Mouse (Mus musculus): ENCODE measurements around the gene Prr14l. TPM values are rescaled to one million over a fixed set of nuclear protein-coding genes. Genes with fewer than 3 reads are reported as not detected.
"Not testable (repeated sequence)": the region's sequence is repeated elsewhere in the genome, so short reads cannot be mapped to it uniquely, and the experiment has no call there.

Gene Prr14l
- polyA plus RNA-seq, 1 experiment from 2014 or later: 16.2 TPM

DNA sequence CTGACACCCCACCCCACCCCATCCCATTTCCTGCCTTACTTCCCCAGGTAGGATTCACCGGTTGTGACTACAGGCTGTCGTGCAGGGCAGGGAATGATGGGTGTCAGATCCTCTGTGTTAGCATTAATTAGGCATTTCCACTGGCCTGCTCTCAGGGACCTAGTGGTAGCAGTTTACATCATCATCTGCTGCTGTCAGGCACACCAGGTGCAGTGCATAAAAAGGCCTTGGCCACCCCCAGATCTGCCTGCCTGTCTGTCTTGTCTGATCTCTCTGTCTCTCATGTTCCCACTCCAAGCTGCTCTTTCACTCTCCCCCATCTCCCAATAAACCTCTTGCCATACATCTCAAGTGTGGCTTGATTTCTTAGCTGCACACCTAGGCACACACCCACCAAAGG, 102.3 kb downstream of the Prr14l start:
- Histone ChIP-seq H3K36me3 (no peaks in the 10 kb centered on the region), H3K9me3 (no peaks in the 10 kb centered on the region), H3K27ac (no peak overlapping the region), H3K9ac (no peak overlapping the region), H3K4me3 (no peak overlapping the region), H3K4me1 (0 out of 2 replicates have a peak, but pooled peaks cover 2% of the 10 kb centered on the region), H3K27me3 (no peaks in the 10 kb centered on the region), H3K4me2 (replicated peaks) (no peak overlapping the region)
- WGBS: 50% methylated on average over 2 of the region's 2 CpGs
- no peak for ATAC-seq (ENCODE audit: insufficient number of reproducible peaks, insufficient read depth, low FRiP score, low TSS enrichment)

DNA sequence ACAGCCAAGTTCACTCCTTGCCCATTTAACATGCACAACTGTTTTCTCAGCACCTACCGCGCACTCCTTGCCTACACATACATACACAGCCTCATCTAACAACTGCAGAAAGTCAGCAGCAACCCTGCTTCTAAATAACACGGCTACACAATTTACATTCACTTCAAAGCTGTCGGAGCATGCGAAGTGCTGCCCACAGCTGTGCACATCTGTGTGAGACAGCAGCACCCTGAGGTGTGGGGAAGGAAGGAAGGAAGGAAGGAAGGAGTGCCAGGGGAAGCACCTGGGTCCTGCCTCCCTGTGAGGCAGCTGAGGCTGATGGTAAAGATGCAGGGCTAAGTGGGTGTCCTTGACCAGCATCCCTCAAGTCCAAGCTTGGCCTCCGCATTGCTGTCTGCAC, 105.1 kb downstream of the Prr14l start:
- Histone ChIP-seq H3K4me1 (peaks cover 15% of the 10 kb centered on the region; the same call in 1 of the 2 replicates), H3K9me3 (no peaks in the 10 kb centered on the region), H3K27me3 (no peaks in the 10 kb centered on the region), H3K4me2 (replicated peaks) (no peak overlapping the region), H3K36me3 (no peaks in the 10 kb centered on the region), H3K27ac (no peak overlapping the region), H3K9ac (no peak overlapping the region), H3K4me3 (no peak overlapping the region)
- ATAC-seq (ENCODE audit: insufficient number of reproducible peaks, insufficient read depth, low FRiP score, low TSS enrichment): no peak
- WGBS: 95% methylated on average over 6 of the region's 6 CpGs

DNA sequence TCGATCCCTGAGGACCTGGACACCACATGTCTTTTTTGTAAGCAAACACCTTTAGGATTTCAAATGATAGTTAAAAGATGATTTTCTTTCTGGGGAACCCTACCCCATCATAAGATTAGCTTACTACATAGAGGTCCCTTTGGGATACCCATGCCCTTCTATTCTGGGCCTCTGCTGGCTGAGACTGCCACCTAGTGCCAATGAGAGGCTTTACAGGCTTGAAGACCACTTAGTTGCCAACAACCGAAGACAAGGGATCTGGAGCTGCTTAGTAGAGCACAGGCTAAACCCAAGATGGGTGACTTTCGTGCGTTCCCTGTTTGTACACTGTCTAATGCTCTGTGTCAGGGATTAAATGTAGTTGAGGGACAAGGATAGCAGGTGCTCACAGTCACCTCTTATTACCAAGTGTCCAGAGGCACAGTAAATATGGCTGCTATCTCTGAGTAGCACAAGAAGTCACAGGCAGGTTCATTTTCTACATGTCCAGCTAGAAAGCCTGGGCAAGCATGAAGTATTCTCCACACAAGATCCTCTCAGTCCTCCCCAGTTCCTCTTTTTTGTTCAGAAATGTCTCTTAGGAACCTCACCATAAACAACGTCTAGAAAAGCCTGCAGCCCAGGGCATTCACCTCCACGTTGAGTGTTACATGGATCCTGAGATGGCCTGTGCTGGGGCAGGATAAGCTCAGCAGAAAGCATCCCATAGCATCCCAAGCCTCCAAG, 106.2 kb downstream of the Prr14l start:
- Histone ChIP-seq H3K4me1 (peaks cover 15% of the 10 kb centered on the region; the same call in 1 of the 2 replicates), H3K9me3 (no peaks in the 10 kb centered on the region), H3K27me3 (no peaks in the 10 kb centered on the region), H3K27ac (no peak overlapping the region), H3K4me3 (no peak overlapping the region), H3K9ac (no peak overlapping the region), H3K36me3 (no peaks in the 10 kb centered on the region), H3K4me2 (replicated peaks) (no peak overlapping the region)
- 66% methylated on average over 6 of the region's 6 CpGs for WGBS
- no peak for ATAC-seq (ENCODE audit: insufficient number of reproducible peaks, insufficient read depth, low FRiP score, low TSS enrichment)

GRCm38 (mm10) chr5:32745705-32746655, 108.1 kb downstream of the Prr14l start:
- Histone ChIP-seq H3K4me3 (peak overlapping the region; percentile 29), H3K4me1 (peaks cover 15% of the 10 kb centered on the region; the same call in 1 of the 2 replicates), H3K27ac (peak overlapping the region; percentile 67; the same call in 1 of the 2 replicates), H3K4me2 (replicated peaks) (peak overlapping the region; percentile 40), H3K36me3 (no peaks in the 10 kb centered on the region), H3K27me3 (no peaks in the 10 kb centered on the region), H3K9me3 (no peaks in the 10 kb centered on the region), H3K9ac (peak overlapping the region; percentile 24; the same call in 1 of the 2 replicates)
- ATAC-seq (ENCODE audit: insufficient number of reproducible peaks, insufficient read depth, low FRiP score, low TSS enrichment): peak; percentile 80
- WGBS: 14% methylated on average over 9 of the region's 10 CpGs

- H3K4me2 ChIP-seq (replicated peaks): no peak overlapping the region
- no peaks in the 10 kb centered on the region for H3K9me3 ChIP-seq
- H3K27ac ChIP-seq: no peak overlapping the region
- H3K36me3 ChIP-seq: peaks cover 2% of the 10 kb centered on the region; the same call in 1 of the 2 replicates
- ATAC-seq (ENCODE audit: insufficient number of reproducible peaks, insufficient read depth, low FRiP score, low TSS enrichment): no peak
- no peaks in the 10 kb centered on the region for H3K27me3 ChIP-seq
- 56% methylated on average over 9 of the region's 9 CpGs for WGBS
- H3K9ac ChIP-seq: no peak overlapping the region
- peaks cover 13% of the 10 kb centered on the region; the same call in 1 of the 2 replicates for H3K4me1 ChIP-seq
- no peak overlapping the region for H3K4me3 ChIP-seq
Observed at GRCm38 (mm10) chr5:32742149-32742548, 111.9 kb downstream of the Prr14l start.

DNA sequence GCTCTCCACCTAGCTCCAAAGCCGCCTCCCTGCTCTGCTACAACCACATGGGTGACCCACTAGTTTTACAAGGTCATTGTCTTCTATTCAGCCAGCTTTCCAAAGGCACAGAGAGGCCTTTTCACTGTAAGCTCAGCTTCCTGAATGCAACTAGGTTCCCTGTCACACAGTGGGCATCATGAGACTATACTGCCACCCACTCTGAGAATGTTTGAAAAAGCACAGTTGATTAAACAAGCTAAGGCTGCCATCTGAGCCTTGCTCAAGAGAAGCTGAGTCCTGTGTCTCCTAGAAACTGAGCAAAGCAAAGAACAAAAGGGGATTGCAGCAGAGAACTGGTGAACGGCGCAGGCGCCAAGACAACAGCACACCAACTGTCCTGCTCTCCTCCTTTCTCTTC, 112.7 kb downstream of the Prr14l start:
- WGBS: 95% methylated on average over 4 of the region's 4 CpGs
- H3K4me1 ChIP-seq: peaks cover 12% of the 10 kb centered on the region; the same call in 1 of the 2 replicates
- H3K27me3 ChIP-seq; H3K4me3 ChIP-seq; H3K4me2 ChIP-seq (replicated peaks); H3K9ac ChIP-seq; H3K27ac ChIP-seq; H3K9me3 ChIP-seq; ATAC-seq (ENCODE audit: insufficient number of reproducible peaks, insufficient read depth, low FRiP score, low TSS enrichment); H3K36me3 ChIP-seq: not testable (repeated sequence)

DNA sequence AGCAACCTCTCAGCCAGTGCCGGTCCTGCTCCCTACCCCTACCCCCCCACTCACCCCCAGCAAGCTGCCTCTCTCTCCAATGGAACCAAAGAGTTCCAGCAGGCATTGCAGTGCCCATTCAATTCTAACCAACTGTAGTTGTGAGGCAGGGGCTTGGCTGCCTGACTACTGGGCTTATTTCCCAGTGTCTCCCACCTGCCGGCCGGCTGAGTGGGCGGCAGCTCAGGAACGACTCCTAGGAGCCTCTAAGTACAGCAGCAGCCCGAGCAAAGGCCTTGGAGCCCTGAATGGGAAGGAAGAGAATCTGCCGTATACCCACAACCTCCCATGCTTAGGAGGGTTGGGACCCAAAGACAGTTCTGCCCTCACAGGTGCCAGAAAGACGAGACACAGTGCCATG, 113.2 kb downstream of the Prr14l start:
- H3K36me3 ChIP-seq; H3K27me3 ChIP-seq; H3K4me3 ChIP-seq; H3K4me2 ChIP-seq (replicated peaks); H3K4me1 ChIP-seq; H3K27ac ChIP-seq; H3K9ac ChIP-seq; H3K9me3 ChIP-seq; ATAC-seq (ENCODE audit: insufficient number of reproducible peaks, insufficient read depth, low FRiP score, low TSS enrichment): not testable (repeated sequence)
- WGBS: 87% methylated on average over 8 of the region's 8 CpGs

DNA sequence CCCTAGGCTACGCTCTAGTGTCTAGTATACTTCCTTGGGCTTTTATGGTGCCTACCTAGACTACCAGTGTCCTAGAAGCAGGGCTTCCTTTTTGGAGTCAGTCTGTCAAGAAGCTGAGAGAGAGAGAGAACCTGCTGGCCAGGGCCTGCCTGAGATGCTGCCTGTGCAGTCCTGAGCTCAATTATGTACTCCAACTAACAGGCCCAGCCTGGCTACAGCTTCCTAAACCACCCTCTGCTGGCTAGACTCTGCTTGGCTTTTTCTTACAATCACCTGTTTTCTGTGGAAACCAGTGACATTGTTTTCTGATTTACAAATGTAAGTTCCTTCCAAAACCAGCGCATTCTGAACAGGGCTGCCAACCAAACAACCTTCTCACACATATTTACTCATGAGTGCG, 113.9 kb downstream of the Prr14l start:
- Histone ChIP-seq H3K4me2 (replicated peaks) (no peak overlapping the region), H3K27ac (no peak overlapping the region), H3K4me3 (no peak overlapping the region), H3K9ac (no peak overlapping the region), H3K4me1 (no peaks in the 10 kb centered on the region; the same call in 1 of the 2 replicates), H3K27me3 (no peaks in the 10 kb centered on the region), H3K9me3 (no peaks in the 10 kb centered on the region), H3K36me3 (peaks cover 14% of the 10 kb centered on the region)
- WGBS: 94% methylated on average over 3 of the region's 3 CpGs
- no peak for ATAC-seq (ENCODE audit: insufficient number of reproducible peaks, insufficient read depth, low FRiP score, low TSS enrichment)

Other genes with a start within 250 kb of the Prr14l start
- gene Yes1, start 243.1 kb downstream of the Prr14l start, polyA plus RNA-seq (2016; fragmentation: Nextera tagmentation; extraction: Ambion mirVana): 38.7 and 39.2 TPM in 2 replicates
- gene Pisd, start 68.6 kb downstream of the Prr14l start, polyA plus RNA-seq (2016; fragmentation: Nextera tagmentation; extraction: Ambion mirVana): 62.0 and 68.3 TPM in 2 replicates
- not detected in 2 replicates for gene Gm20671, start 27.1 kb downstream of the Prr14l start, polyA plus RNA-seq (2016; fragmentation: Nextera tagmentation; extraction: Ambion mirVana)
- 30.4 and 31.9 TPM in 2 replicates for gene Depdc5, start 9.4 kb upstream of the Prr14l start, polyA plus RNA-seq (2016; fragmentation: Nextera tagmentation; extraction: Ambion mirVana)
- gene Ywhah, start 164.6 kb upstream of the Prr14l start, polyA plus RNA-seq (2016; fragmentation: Nextera tagmentation; extraction: Ambion mirVana): 397 and 405 TPM in 2 replicates
- gene Slc5a1, start 250.0 kb upstream of the Prr14l start, polyA plus RNA-seq (2016; fragmentation: Nextera tagmentation; extraction: Ambion mirVana): 0.06 TPM in 1 of 2 replicates, not detected in the other

Measured in embryonic facial prominence, embryonic 12.5 days (tissue).